In genomic region chr11:22872307-22872680, GRCm38 (mm10) we compare ENCODE assay signal across 11 mouse cellular contexts. TPM values are rescaled to one million over a fixed set of nuclear protein-coding genes. Genes with fewer than 3 reads are reported as not detected.
A peak's percentile ranks its signal among the peaks of the same experiment; 100 is the strongest.
DNase-seq lines count a peak whose midpoint lies in the region; ATAC-seq lines count a peak whose summit lies in the region.
"Had no signal": no experiment of that assay in that cellular context is flagged by ENCODE, and none has a peak within 500 bp of the region (broad histone marks: within the 10 kb centered on the region; RNA-seq: fewer than 3 reads in every experiment).

No protein-coding gene starts in this region.

- H3K4me1 ChIP-seq in heart, embryonic 15.5 days (replicated peaks), result peaks cover 13% of the 10 kb centered on the region
- H3K4me1 ChIP-seq in lung, embryonic 16.5 days (replicated peaks; ENCODE audit: control insufficient read depth, insufficient read depth, low read length), result peaks cover 15% of the 10 kb centered on the region
- 0 out of 2 replicates have a peak, but pooled peaks cover 8% of the 10 kb centered on the region for H3K4me1 ChIP-seq in intestine, embryonic 16.5 days (ENCODE audit: control insufficient read depth, insufficient read depth, low read length)
- H3K4me1 ChIP-seq in stomach, embryonic 14.5 days (ENCODE audit: control insufficient read depth, insufficient read depth, low read length), result peaks cover 9% of the 10 kb centered on the region; the same call in 1 of the 2 replicates

- intact Hi-C loops in heart, postnatal 14 days (cut with DNase I), result no loop called here

- whole genome bisulfite sequencing in heart, embryonic 15.5 days, result 50% methylated on average over 4 of the region's 4 CpGs
- WGBS in lung, embryonic 16.5 days, result 40% methylated on average over 4 of the region's 4 CpGs
- WGBS in intestine, embryonic 16.5 days, result 43% methylated on average over 4 of the region's 4 CpGs
- 37% methylated on average over 4 of the region's 4 CpGs for whole genome bisulfite sequencing in stomach, embryonic 14.5 days

- H3K36me3 ChIP-seq in heart, embryonic 15.5 days, result no peaks in the 10 kb centered on the region
- H3K36me3 ChIP-seq in lung, embryonic 16.5 days (ENCODE audit: control insufficient read depth, insufficient read depth, low read length), result no peaks in the 10 kb centered on the region
- H3K36me3 ChIP-seq in intestine, embryonic 16.5 days (ENCODE audit: control insufficient read depth, insufficient read depth, low read length), result no peaks in the 10 kb centered on the region
- H3K36me3 ChIP-seq in stomach, embryonic 14.5 days (ENCODE audit: control insufficient read depth, insufficient read depth, low read length), result no peaks in the 10 kb centered on the region
- H3K36me3 ChIP-seq: forebrain, embryonic 15.5 days had no signal

- H3K4me2 ChIP-seq in heart, embryonic 15.5 days, result peak overlapping the region; percentile 46
- peak overlapping the region; percentile 31 for H3K4me2 ChIP-seq in lung, embryonic 16.5 days (ENCODE audit: low read depth, low read length)
- H3K4me2 ChIP-seq in intestine, embryonic 16.5 days (ENCODE audit: low read depth, low read length), result peak overlapping the region; percentile 15; the same call in 1 of the 2 replicates
- H3K4me2 ChIP-seq in stomach, embryonic 14.5 days (replicated peaks; ENCODE audit: low read depth, low read length), result no peak overlapping the region
- H3K4me2 ChIP-seq: forebrain, embryonic 15.5 days had no signal

- H3K27me3 ChIP-seq in heart, embryonic 15.5 days, result no peaks in the 10 kb centered on the region
- no peaks in the 10 kb centered on the region for H3K27me3 ChIP-seq in lung, embryonic 16.5 days (ENCODE audit: control insufficient read depth, insufficient read depth, low read depth, low read length)
- H3K27me3 ChIP-seq in intestine, embryonic 16.5 days (replicated peaks; ENCODE audit: control insufficient read depth, insufficient read depth, low read length), result no peaks in the 10 kb centered on the region
- no peaks in the 10 kb centered on the region for H3K27me3 ChIP-seq in stomach, embryonic 14.5 days (ENCODE audit: control insufficient read depth, insufficient read depth, low read length)
- H3K27me3 ChIP-seq: forebrain, embryonic 15.5 days had no signal

- H3K27ac ChIP-seq in heart, embryonic 15.5 days, result peak overlapping the region; percentile 69
- H3K27ac ChIP-seq in lung, embryonic 16.5 days (ENCODE audit: low read length), result peak overlapping the region; percentile 61
- H3K27ac ChIP-seq in intestine, embryonic 16.5 days (ENCODE audit: low read length), result peak overlapping the region; percentile 27; the same call in 1 of the 2 replicates
- peak overlapping the region; percentile 28; the same call in 1 of the 2 replicates for H3K27ac ChIP-seq in stomach, embryonic 14.5 days (ENCODE audit: low read length)
- H3K27ac ChIP-seq: forebrain, embryonic 15.5 days had no signal

- H3K9me3 ChIP-seq in heart, embryonic 15.5 days (replicated peaks), result no peaks in the 10 kb centered on the region
- no peaks in the 10 kb centered on the region for H3K9me3 ChIP-seq in lung, embryonic 16.5 days (ENCODE audit: control insufficient read depth, low read length)
- no peaks in the 10 kb centered on the region for H3K9me3 ChIP-seq in intestine, embryonic 16.5 days (ENCODE audit: control insufficient read depth, low read length)
- no peaks in the 10 kb centered on the region for H3K9me3 ChIP-seq in stomach, embryonic 14.5 days (ENCODE audit: control insufficient read depth, low read depth, low read length)
- H3K9me3 ChIP-seq: forebrain, embryonic 15.5 days had no signal

- no peak overlapping the region for H3K9ac ChIP-seq in heart, embryonic 15.5 days
- H3K9ac ChIP-seq in lung, embryonic 16.5 days (ENCODE audit: low read length), result no peak overlapping the region
- H3K9ac ChIP-seq in intestine, embryonic 16.5 days (ENCODE audit: low read depth, low read length), result 0 out of 2 replicates have a peak overlapping the region, but pooled peaks have one; percentile 20
- H3K9ac ChIP-seq in stomach, embryonic 14.5 days (replicated peaks; ENCODE audit: low read depth, low read length), result no peak overlapping the region
- H3K9ac ChIP-seq: forebrain, embryonic 15.5 days had no signal

- peak overlapping the region; percentile 13; the same call in 1 of the 2 replicates for H3K4me3 ChIP-seq in heart, embryonic 15.5 days
- H3K4me3 ChIP-seq in lung, embryonic 16.5 days (ENCODE audit: low read length), result no peak overlapping the region; the same call in 1 of the 2 replicates
- H3K4me3 ChIP-seq in intestine, embryonic 16.5 days (ENCODE audit: low read length), result no peak overlapping the region
- H3K4me3 ChIP-seq in stomach, embryonic 14.5 days (ENCODE audit: low read depth, low read length), result no peak overlapping the region
- H3K4me3 ChIP-seq: forebrain, embryonic 15.5 days had no signal

- DNase-seq in heart, postnatal 14 days, result no peak
- no peak for DNase-seq in lung, postnatal 10 days
- DNase-seq in frontal cortex, postnatal 36 days (ENCODE audit: low spot score in 2 of 2), result no peak
- DNase-seq: adrenal gland, postnatal 36 days; retina, postnatal 1 day had no signal

- no peak for ATAC-seq in heart, embryonic 15.5 days (replicated peaks; ENCODE audit: insufficient number of reproducible peaks, insufficient read depth, low FRiP score, low read depth)
- no peak for ATAC-seq in lung, embryonic 16.5 days (ENCODE audit: low read depth)
- no peak for ATAC-seq in intestine, embryonic 16.5 days
- no peak for ATAC-seq in stomach, embryonic 14.5 days (ENCODE audit: insufficient number of reproducible peaks, insufficient read depth, low FRiP score, low read depth)
- no peak for ATAC-seq in granulocyte monocyte progenitor cell, adult 5-6 weeks (replicated peaks; ENCODE audit: poor library complexity, severe bottlenecking)
- ATAC-seq: forebrain, embryonic 15.5 days had no signal

RNA-seq across cellular contexts. Expression of gene B3gnt2, which starts 11.5 kb away (rescaled TPM):
- 6.5 and 6.9 TPM in 2 replicates for polyA plus RNA-seq in heart, embryonic 15.5 days (2015; fragmentation: Nextera tagmentation; extraction: Ambion mirVana)
- 10 to 100 TPM in 1 of 2 experiments, 1 to 10 TPM in 1; 6.9 to 12.0 TPM for total RNA-seq in heart, postnatal 14 days (2021)
- 11.0 and 12.7 TPM in 2 replicates for polyA plus RNA-seq in lung, embryonic 16.5 days (2015; fragmentation: Nextera tagmentation; extraction: Ambion mirVana)
- polyA plus RNA-seq in intestine, embryonic 16.5 days (2015; fragmentation: Nextera tagmentation; extraction: Ambion mirVana), result 11.8 and 11.9 TPM in 2 replicates
- 12.8 and 16.7 TPM in 2 replicates for polyA plus RNA-seq in stomach, embryonic 14.5 days (2014; fragmentation: Nextera tagmentation; extraction: Ambion mirVana)
- total RNA-seq in granulocyte monocyte progenitor cell, adult 5-6 weeks (2014; fragmentation: Nextera tagmentation), result 8.6 and 12.3 TPM in 2 replicates
- total RNA-seq in granulocyte monocyte progenitor cell, adult 5-6 weeks (2017), result 10.6 and 41.3 TPM in 2 replicates
